Mouse (Mus musculus): ENCODE data around the gene Nfkbie.

- TF ChIP-seq CTCF (IDR thresholded peaks at IDR 0.05; ENCODE audit: extremely low read depth, insufficient read depth, low read length) (peak; percentile 60), POLR2A (IDR thresholded peaks at IDR 0.05; ENCODE audit: extremely low read depth, insufficient read depth, low read length) (peak; percentile 45; the same call in 1 of the 2 replicates)
These were observed 48.8 kb upstream of the Nfkbie start, which contains the start of gene Aars2 for GRCm38 (mm10) chr17:45506700-45507189.

All from cortical plate, adult 2 months (tissue).